Mouse (Mus musculus) small intestine, adult 10 weeks (tissue): ENCODE data around the gene Olfr578. TPM values are rescaled to one million over a fixed set of nuclear protein-coding genes. Genes with fewer than 3 reads are reported as not detected.

Source experiments
- polyA plus RNA-seq: library from polyadenylated mRNA; stranded (reverse); fragments of 350-450 nt; fragmentation: Illumina TruSeq; extraction: RNeasy Lipid Tissue Mini Kit (QIAGEN cat#74804); gene quantifications from one replicate; pipeline ENCODE4 v1.2.3, GENCODE M21; 2014; ENCODE audit warnings: low replicate concordance

The Olfr578 gene
- not detected for polyA plus RNA-seq

DNA sequence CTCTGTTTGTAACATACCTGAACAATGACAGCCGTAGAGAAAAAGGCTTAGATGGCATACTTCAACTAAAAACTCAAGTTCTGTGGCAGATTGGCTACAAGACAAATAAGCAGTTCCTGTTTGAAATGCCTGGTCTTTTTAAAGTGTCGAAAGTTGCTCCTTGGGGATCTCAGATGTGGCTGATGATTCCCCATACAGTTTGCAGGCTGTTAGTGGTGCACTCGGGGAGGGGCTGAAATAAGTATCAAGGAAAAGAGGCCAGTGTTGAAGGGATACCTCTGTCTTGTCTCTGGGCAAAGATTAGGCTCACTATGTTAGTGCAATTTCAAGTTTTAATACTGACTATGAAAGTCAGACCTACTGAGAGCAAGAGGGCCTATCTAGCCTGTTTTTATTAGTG is at the start of gene Olfr578:
TSS of gene Olfr578 (minus strand) at position 101 of the 400 bp plus-strand sequence.

GRCm38 (mm10) chr7:103037724-103038123 is 48.6 kb upstream of the Olfr578 start, which contains the start of gene Olfr582:
TSS of gene Olfr582 (plus strand) at chr7:103038024.

DNA sequence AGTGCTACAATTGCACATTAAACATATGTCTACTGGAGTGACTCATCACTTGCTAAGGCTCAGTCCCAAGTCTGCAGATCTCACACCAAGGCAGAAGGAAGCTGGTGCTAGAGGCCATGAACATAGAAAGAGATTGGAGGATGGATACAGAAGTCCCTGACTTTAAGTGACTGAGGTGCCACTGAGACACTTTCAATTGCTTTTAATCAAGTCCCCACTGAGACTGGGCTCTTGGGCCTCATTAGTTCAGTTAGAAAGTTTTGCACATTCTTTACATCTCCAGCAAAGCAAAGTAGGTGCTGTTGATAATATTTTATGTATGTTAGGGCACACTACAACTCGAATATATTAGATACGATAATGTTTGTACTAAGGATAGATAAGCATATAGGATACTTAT is 13.3 kb downstream of the Olfr578 start, which contains the start of gene Olfr577:
TSS of gene Olfr577 (minus strand) at position 101 of the 400 bp plus-strand sequence.

DNA sequence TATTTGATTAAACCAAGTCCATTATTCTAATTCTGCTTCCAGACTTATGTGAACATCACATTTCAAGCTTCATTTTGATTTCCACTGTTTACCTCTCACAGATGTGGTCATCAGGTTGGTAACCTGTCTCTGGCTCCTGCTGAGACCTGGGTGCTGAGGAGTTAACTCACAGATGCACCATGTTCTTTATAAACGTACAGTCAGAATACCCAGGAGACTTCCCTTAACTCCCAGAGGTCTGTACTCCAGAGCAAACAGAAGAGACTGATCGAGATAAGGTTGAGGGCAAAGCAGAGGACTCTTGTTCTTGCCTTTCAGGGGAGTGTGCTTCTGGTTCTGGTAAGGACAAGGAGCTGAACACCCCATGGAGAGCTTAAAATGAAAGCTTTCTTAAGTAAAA is 26.8 kb downstream of the Olfr578 start, which contains the start of gene Olfr576:
TSS of gene Olfr576 (plus strand) at position 301 of the 400 bp plus-strand sequence.

DNA sequence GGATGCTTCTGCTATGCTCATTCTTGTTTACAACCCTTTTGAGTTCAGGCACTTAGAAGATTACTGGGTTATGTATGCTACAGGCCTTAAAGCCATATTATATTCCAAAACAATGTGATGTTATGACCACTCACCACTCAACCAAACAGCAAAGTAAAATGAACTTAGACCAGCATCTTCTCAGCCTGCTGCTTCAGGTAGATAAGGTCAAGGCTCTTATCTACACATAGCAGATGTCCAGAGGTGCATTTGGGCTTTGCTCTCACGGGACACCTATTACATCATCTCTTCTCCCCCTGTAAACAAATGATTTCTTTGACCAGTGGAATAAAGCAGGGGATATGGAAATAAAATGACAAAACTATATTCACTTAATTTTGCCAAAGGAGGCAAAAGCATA is 30.5 kb downstream of the Olfr578 start, which contains the start of gene Olfr575:
TSS of gene Olfr575 (minus strand) at position 183 of the 400 bp plus-strand sequence.

DNA sequence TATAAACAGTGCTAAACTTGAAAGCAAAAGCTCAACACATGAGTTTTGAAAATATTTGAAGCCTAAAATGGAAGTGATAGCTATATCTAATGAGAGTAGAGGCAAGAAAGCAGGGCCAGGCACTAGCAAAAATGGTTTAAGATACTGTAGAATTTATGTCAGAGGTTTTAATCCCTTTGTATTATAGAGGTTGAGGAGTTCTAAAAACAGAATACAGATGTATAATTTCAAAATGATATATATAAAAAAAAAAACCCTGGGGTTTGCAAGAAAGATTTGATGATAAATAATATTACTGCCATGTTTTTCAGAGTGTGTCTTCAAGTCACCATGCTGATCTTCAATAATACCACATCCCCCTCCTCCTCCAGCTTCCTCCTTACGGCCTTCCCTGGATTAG is 41.0 kb downstream of the Olfr578 start, which contains the start of gene Olfr574:
TSS of gene Olfr574 (plus strand) at position 301 of the 400 bp plus-strand sequence.

GRCm38 (mm10) chr7:102942475-102942874 is 46.6 kb downstream of the Olfr578 start, which contains the start of gene Olfr573-ps1:
TSS of gene Olfr573-ps1 (minus strand) at chr7:102942575.

Other genes with a start within 250 kb of the Olfr578 start
- 0.30 TPM for gene Olfr560, start 230.0 kb downstream of the Olfr578 start, polyA plus RNA-seq
- gene Olfr78, start 229.9 kb downstream of the Olfr578 start, polyA plus RNA-seq = 1.3 TPM
- gene Olfr561, start 218.1 kb downstream of the Olfr578 start, polyA plus RNA-seq = 0.26 TPM
- not detected for gene Olfr564, start 185.8 kb downstream of the Olfr578 start, polyA plus RNA-seq
- not detected for gene Olfr566, start 130.6 kb downstream of the Olfr578 start, polyA plus RNA-seq
- gene Olfr568, start 112.2 kb downstream of the Olfr578 start, polyA plus RNA-seq = not detected
- not detected for gene Olfr569, start 98.4 kb downstream of the Olfr578 start, polyA plus RNA-seq
- gene Olfr570, start 94.7 kb downstream of the Olfr578 start, polyA plus RNA-seq = not detected
- not detected for gene Olfr571, start 71.8 kb downstream of the Olfr578 start, polyA plus RNA-seq
- gene Olfr572, start 64.9 kb downstream of the Olfr578 start, polyA plus RNA-seq = not detected
- not detected for gene Olfr573-ps1, start 46.7 kb downstream of the Olfr578 start, polyA plus RNA-seq
- gene Olfr574, start 40.9 kb downstream of the Olfr578 start, polyA plus RNA-seq = not detected
- gene Olfr575, start 30.5 kb downstream of the Olfr578 start, polyA plus RNA-seq = not detected
- not detected for gene Olfr576, start 26.7 kb downstream of the Olfr578 start, polyA plus RNA-seq
- gene Olfr577, start 13.4 kb downstream of the Olfr578 start, polyA plus RNA-seq = not detected
- gene Olfr582, start 48.7 kb upstream of the Olfr578 start, polyA plus RNA-seq = not detected
- gene Olfr583, start 62.0 kb upstream of the Olfr578 start, polyA plus RNA-seq = not detected
- not detected for gene Olfr584, start 92.6 kb upstream of the Olfr578 start, polyA plus RNA-seq
- not detected for gene Olfr585, start 108.4 kb upstream of the Olfr578 start, polyA plus RNA-seq
- not detected for gene Olfr586, start 136.3 kb upstream of the Olfr578 start, polyA plus RNA-seq
- gene Olfr588-ps1, start 151.6 kb upstream of the Olfr578 start, polyA plus RNA-seq = not detected
- gene Olfr589, start 167.0 kb upstream of the Olfr578 start, polyA plus RNA-seq = not detected
- not detected for gene Olfr591, start 189.0 kb upstream of the Olfr578 start, polyA plus RNA-seq
- not detected for gene Olfr592, start 195.5 kb upstream of the Olfr578 start, polyA plus RNA-seq
- not detected for gene Olfr593, start 222.5 kb upstream of the Olfr578 start, polyA plus RNA-seq
- gene Olfr594, start 227.7 kb upstream of the Olfr578 start, polyA plus RNA-seq = not detected